Mouse (Mus musculus) lung, postnatal 0 days (tissue): Measurements from ENCODE around the gene St3gal4.

Experiments used
- CTCF ChIP-seq: IDR thresholded peaks from 2 replicates; pipeline ENCODE4 v1.5.1; 2016; ENCODE audit warnings: antibody characterized with exemption, mild to moderate bottlenecking
- EP300 ChIP-seq: IDR thresholded peaks from 2 replicates; pipeline ENCODE4 v1.6.1; 2016; ENCODE audit warnings: antibody characterized with exemption, mild to moderate bottlenecking, control low read depth

DNA sequence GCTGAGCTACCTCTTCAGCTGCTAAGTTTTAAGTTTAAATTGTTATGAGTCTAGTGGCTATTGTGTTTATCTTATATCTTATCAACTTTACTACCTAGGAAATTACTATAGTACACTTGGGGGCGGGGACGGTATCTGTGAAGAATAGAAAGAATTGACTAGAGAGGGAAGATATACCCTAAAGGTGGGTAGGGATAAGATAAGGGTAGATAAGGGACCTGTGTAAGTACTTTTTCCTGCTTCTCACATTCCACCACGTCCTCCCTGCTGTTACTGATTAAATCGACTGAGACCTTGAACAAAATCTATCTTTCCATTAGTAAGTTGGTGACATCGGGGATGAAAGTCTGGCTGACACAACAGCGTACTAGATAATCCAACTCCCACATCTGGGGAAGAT lies 70.6 kb downstream of the St3gal4 start:
- TF ChIP-seq CTCF (no peak), EP300 (no peak)
